Mouse (Mus musculus) embryo, embryonic 11 days (tissue): ENCODE measurements around the gene Yif1a.
A peak's percentile ranks its signal among the peaks of the same experiment; 100 is the strongest.

Experiments
- DNase-seq: peaks from one replicate; pipeline ENCODE4 v3.0.0-alpha.2; 2015

The Yif1a gene

DNA sequence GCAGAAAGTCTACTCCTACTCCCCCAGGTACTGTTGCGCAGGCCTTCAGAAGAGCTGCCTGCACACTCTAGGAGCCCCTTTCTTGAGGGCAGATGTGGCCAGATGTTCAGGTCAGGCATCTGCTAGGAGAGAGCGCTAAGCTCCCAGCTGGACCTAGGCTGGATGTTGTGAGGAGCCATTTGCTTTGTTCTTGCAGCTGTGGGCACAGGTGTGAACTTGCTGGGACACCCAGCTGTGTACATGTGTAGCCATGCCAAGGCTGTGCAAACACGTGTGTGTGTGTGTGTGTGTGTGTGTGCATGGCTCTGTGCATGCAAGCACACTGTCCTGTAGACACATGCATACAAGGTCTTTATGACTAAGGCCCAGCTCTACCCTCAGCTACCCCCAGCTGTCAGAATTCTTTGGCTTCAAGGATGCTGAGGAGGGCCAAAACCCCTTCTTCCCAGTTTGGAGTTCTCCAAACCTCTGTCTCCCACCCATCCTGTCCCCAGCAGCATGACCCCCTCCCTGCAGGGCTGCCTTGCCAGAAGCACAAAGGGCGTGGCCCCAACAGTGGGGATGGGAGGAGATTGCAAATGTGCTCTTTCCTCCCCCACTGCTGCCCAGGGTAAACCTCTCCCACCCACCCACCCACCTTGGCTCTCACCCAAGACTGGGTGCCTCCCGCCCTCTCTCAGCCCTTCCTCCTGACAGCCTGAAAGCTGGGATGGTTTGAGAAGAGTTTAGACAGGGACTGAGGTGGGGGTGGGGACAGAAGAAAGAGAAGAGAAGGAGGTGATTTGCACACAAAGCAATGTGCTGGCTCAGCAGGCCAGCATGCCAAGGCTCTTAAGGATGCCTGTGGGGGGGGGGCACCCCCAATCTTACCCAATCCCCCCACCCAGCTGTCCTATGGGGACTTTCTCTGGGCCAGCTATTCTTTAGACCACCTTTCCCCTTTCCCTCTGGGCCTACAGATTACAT, 27.7 kb upstream of the Yif1a start:
- DNase-seq = peak; percentile 16

DNA sequence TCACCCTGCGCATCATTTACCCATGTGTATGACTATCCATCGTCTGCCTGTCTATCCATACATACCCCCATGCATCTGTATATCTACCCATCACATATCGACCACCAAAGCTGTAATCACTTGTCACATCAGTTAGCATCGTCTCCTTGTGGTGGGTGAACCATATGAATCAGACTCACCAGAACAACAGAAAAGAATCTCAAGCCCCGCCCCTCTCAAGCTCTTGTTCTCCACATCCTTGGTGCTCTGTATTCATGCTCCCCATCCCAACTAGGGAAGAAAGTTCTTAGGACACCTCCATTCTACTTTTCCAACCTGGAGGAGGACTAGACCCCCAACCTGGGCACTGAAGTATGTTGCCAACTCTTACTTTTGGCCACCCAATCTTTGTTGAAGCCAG, 26.3 kb upstream of the Yif1a start:
- DNase-seq = no peak

DNA sequence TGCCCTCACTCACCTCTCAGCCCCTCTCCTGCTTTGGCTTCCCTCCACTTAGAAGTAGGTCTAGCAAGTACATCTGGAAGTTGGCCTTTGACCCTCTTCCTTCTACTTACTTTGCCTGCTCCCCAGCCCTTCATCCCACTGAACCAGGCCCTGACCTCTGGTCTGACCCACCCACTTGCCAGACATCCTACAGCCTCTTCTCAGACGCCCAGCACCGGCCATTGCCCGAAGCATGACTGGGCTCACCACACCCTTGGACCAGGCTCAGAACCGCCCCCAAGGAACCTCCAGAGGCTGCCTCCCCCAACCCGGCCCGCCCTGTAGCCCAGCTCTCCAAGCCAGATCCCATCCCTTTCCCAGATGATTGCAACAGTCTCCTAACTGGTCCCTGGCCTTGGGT, 25.9 kb upstream of the Yif1a start:
- DNase-seq = peak; percentile 29

- no peak for DNase-seq
Measured at GRCm38 (mm10) chr19:5065104-5065503, 23.2 kb upstream of the Yif1a start.

- DNase-seq = peak; percentile 52
Measured at GRCm38 (mm10) chr19:5067040-5067799, 21.1 kb upstream of the Yif1a start.

DNA sequence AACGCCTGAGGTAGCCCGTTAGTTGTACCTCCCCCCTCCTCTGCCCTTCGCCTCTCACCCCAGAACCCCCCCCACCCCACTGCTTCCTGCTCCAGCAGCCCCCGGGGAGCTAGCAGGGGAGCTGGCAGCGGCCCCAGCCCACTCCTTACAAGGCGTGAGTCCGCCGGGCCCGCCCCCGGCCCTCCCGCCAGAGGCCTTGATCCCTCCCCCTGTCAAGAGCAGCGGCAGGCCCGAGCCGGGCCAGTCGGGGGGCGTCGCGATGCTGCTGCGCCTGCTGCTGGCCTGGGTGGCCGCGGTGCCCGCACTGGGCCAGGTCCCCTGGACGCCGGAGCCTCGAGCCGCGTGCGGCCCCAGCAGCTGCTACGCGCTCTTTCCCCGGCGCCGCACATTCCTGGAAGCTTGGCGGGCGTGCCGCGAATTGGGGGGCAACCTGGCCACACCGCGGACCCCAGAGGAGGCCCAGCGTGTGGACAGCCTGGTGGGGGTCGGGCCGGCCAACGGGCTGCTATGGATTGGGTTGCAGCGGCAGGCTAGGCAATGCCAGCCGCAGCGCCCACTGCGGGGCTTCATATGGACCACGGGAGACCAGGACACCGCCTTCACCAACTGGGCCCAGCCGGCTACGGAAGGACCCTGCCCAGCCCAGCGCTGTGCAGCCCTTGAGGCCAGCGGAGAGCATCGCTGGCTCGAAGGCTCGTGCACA, 20.3 kb upstream of the Yif1a start, which contains the start of gene Cd248:
Gene Cd248, plus strand, starts transcription at position 212 of the 703 bp plus-strand sequence.
- peak; percentile 89 for DNase-seq

GRCm38 (mm10) chr19:5068570-5069234, 19.6 kb upstream of the Yif1a start:
- DNase-seq = peak; percentile 12

DNA sequence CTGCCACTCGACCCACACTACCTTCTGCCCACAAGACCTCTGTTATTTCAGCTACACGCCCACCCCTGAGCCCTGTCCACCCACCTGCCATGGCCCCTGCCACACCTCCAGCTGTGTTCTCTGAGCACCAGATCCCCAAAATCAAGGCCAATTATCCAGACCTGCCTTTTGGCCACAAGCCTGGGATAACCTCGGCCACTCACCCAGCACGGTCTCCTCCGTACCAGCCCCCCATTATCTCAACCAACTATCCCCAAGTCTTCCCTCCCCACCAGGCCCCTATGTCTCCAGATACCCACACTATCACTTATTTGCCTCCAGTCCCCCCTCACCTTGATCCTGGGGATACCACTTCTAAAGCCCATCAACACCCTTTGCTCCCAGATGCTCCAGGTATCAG, 18.9 kb upstream of the Yif1a start:
- DNase-seq = no peak

- no peak for DNase-seq
Measured at GRCm38 (mm10) chr19:5069978-5070377, 18.4 kb upstream of the Yif1a start.

GRCm38 (mm10) chr19:5071077-5071476, 17.3 kb upstream of the Yif1a start:
- DNase-seq = no peak

DNA sequence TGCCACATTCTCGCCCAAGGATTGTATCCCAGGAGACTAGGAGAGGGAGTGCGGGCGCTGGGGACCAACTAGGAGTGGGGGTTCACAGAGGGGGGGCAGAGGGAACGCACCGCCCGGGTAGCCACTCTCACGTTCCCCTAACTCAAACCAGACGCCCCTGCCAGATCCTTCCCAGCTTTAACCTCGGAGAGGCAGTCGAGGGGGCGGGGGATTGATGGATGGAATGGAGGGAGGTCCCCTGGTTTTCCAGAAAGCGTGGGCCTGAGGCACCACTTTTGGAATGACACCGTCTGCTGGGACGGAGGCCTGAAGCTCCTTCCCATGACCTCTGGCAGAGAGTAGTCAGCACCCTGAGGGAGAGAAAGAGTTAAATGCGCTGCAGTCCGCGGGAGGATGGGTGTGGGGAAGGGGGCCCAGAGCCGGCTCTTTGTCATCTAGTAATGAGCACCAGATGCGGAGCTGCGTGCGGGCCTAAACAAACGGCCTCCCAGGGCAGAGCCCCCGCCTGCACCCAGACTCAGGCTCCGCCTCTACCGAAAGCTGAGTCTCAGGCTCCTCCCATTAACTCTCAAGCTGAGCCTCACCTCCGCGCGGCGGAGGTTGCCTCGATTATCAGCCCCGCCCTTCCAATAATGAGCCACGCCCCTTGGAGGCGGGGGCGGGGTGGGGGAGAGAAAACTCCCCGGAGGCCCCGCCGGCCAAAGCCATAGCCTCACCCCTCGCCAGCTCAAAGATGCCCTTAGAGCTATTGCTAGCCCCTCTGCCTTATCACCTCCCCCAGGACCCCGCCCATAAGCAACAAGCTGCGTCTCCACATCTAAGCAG, 16.6 kb upstream of the Yif1a start:
- DNase-seq = peak; percentile 97

- DNase-seq = peak; percentile 86
Measured at GRCm38 (mm10) chr19:5072389-5073019, 15.8 kb upstream of the Yif1a start.

- DNase-seq = peak; percentile 91
Measured at GRCm38 (mm10) chr19:5073028-5073427, 15.3 kb upstream of the Yif1a start.

GRCm38 (mm10) chr19:5073518-5073917, 14.8 kb upstream of the Yif1a start:
- DNase-seq = no peak

GRCm38 (mm10) chr19:5079279-5079678, 9.1 kb upstream of the Yif1a start:
- no peak for DNase-seq

DNA sequence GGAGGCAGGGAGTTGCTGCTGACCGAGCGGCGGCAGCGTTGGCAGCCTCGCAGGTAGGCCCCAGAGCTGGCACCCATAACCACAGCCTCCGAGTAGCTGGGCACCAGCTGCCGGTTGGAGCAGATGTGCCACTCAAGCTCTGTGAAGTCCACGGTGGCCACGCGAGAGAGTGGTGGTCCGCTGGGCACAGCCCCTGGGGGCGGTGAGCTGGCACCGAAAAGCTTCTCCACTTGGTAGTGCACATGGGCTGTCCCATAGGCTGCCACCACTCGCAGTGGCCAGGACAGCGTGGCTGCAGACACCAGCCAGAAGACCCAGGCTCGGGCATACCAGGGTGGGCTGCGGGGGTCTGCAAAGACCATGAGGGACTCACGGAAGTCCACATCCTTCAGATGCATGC, 6.3 kb upstream of the Yif1a start:
- no peak for DNase-seq

- no peak for DNase-seq
Measured at GRCm38 (mm10) chr19:5082596-5082995, 5.7 kb upstream of the Yif1a start.

DNA sequence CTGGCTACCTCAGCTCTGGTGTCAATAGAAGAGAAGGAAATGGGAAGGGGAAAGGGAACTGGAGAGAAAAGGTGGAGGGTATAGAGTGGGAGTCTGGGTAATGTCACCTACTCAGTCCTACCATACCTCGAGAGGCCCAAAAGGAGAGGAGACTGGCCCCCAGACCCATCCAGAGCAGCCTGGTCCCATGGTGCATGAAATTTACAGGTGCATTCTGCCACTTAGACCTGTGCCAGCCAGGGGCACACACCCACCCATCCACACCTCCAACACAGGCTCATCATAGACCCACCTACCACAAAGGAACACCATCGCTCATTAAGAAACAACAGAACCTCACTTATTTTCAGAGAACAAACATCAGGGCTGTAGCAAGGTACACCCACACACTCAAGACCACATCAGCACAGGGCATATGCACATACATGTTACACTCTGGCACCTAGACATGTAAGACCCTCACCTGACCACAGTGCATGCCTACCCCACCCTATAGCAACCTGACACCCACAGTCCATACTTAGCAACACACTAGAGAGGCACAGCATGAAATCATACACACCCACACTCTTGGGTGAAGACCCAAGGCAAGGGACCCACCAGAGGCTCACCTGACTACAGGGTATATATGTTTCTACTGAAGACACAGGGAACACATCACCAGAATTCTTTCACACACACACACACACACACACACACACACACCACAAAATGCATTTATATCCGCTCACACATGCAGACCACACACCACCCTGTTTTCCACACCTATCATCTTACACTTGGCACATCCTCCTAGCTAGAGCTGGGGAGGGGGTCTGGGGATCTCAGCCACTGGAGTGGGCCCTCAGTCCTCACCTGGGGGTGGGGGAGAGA, 4.1 kb upstream of the Yif1a start:
- no peak for DNase-seq

DNA sequence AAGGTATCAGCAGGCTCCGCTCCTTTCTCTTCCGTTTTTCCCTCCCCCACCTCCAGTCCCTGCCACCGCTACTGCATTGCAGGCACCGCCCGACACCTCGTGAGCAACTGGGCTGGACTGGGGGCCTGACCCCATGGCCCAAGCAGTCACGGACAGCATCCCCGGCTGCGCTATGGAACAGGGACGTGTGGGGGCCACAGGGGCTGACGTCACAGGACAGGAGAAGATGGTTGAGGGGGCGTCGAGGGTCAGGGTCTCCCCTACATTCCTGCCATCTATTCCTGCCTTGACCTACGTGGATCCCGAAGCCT, 3.5 kb upstream of the Yif1a start:
- no peak for DNase-seq

DNA sequence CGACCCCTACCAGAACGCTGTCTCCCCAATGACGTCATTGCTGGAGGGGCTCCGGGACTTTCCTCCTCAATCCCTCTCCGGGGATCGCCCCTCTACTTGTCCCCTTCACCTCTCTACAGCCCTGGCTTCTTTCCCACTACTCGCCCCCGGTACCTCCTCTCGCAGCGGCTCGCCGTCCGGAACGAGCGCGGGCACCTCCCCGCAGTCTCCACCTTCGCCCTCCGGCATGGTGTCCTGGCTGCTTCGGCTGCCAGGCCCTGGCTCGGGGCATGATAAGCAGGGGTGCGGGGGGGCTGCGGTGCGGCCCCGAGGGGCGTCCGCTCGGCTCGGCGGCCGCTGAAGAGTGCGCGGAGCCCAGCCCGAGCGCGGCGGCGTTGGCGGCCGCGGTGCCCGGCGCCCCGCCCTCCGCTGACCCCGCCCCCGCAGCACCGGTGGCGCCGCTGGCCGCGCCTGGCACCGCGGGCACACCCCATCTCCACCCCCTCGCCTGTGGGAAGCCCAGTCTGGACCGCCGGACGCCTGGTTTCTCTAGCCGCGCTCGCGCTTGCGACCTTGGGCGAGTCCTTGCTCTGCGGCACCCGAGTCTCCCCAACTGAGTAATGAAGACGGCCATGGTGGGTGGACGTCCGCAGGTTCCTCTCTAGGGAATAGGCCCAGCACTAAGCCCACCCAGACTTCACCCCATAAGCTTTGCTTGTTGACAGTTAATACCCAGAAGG, 3.0 kb upstream of the Yif1a start, which contains the start of gene Tmem151a:
Gene Tmem151a, minus strand, starts transcription at position 387 of the 719 bp plus-strand sequence.
- DNase-seq = no peak
